Mouse (Mus musculus) olfactory bulb, adult 2 months (tissue): ENCODE results near the gene Ano8.

Experiments
- CTCF ChIP-seq: fragments of 200-500 bp; IDR thresholded peaks from 2 replicates; pipeline ENCODE4 v1.5.1; 2012; ENCODE audit warnings: low read depth, mild to moderate bottlenecking, low read length, moderate library complexity; ENCODE audit not compliant: insufficient read depth
- POLR2A ChIP-seq: fragments of 200-500 bp; IDR thresholded peaks from 2 replicates; pipeline ENCODE4 v1.6.1; 2012; ENCODE audit warnings: mild to moderate bottlenecking, low read depth, low read length, moderate library complexity; ENCODE audit not compliant: insufficient read depth

DNA sequence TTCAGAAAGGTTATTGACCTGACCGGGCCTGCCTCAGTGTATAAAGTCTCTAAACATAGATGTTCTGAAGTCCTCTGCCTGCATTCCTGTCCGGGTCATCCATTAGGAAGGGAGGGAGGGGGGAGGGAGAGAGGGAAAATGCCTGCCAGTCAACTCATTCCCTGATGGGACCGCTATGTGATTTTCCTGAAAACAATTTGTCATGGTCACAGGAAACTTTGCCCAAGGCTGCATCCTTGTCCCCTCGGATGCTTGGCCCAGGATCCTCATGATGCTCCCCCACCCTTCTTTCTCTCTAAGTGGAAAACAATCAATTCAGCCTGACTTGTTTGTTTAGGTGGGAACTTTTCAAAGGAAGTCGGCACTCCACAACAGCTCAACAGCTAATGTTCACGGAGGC lies 31.0 kb upstream of the Ano8 start:
- TF ChIP-seq POLR2A (no peak), CTCF (no peak)
